Mouse (Mus musculus) inflammation-experienced regulatory T-cells, adult 6 months (primary cell): ENCODE data around the gene Dock10. TPM values are rescaled to one million over a fixed set of nuclear protein-coding genes. Genes with fewer than 3 reads are reported as not detected.
A peak's percentile ranks its signal among the peaks of the same experiment; 100 is the strongest.

ENCODE experiments used
- ATAC-seq: one replicate; pipeline ENCODE4 v1.8.0; 2017
- polyA plus RNA-seq, 3 experiments: library from polyadenylated mRNA; unstranded; fragments of 100-300 nt; shearing (Covaris generic); gene quantifications; one replicate each; pipeline ENCODE4 v1.2.1; 2017

The Dock10 gene
- polyA plus RNA-seq, 3 experiments from 2014 or later: 102 to 143 (median 138) TPM

DNA sequence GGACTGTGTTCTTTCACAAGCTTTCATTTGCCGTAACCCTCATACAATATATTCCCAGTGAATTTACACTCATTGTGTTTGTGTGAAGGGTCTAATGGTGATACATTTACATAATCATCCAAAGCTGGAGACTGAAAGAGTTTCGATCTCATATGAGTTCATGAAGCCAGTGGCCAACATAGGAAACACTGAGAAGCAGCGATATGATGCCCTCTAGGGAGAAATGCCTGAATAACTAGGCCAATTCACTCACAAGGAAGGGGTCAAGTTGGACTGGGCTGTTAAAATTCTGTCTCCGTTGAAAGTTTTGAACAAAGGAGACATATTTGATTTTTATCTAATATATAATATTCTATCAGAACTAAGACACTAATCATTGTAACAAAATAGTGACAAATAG is 30.9 kb downstream of the Dock10 start:
- no peak for ATAC-seq

DNA sequence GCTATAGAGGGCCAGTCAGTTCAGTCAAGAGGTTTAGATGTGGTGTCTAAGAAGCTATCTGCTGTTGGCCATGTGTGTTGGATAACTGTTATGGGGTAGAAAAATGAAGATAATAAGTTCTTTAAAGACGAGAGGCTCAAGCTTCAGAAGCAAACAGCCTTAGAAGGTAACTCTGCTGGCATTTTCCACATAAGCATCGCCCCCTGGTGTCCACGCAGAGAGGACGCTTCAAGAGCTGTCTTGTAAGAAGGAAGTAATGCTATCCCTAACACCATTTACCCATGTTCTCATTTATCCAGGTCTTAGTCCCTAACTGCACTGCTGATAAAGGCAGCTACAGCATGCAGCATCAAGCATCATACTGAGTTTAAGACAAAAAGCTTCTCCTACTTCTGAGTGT is 35.7 kb downstream of the Dock10 start:
- peak; percentile 71 for ATAC-seq

DNA sequence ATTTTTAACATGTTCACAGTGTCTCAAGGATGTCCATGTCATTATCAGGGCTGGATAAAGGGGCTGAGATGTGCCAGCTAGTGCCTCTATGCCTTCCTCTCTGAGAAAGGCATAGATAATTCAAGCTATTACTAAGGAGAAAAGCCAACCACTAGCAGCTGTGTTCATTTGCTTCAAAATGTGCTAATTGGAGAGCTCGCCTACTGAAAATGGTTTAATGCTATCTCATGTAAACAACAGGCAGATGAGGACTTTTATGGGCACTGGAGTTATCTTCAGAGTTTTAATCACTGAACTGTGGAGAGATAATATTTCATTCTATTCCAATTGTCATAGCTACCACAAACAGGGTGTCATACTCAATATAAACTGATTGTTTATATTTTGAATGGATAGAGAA is 36.3 kb downstream of the Dock10 start:
- no peak for ATAC-seq

DNA sequence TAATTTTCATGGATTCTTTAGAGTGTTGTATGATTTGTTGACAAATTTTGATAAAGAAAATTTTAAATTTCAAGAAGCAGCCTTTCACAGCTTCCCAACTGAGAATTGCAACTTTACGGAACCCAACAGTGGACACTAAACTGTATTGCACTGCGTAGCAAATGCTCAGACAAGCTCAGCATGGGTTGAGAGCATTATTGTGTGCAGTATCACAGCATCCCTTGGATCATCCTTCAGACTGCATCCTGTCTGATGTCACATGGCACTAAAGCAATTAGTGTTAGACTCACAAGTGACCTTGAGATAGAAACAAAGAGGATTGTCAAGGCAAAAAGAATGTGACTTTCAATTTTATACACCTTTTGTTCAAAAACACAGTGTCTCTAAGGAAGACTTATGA is 37.1 kb downstream of the Dock10 start:
- ATAC-seq: no peak

DNA sequence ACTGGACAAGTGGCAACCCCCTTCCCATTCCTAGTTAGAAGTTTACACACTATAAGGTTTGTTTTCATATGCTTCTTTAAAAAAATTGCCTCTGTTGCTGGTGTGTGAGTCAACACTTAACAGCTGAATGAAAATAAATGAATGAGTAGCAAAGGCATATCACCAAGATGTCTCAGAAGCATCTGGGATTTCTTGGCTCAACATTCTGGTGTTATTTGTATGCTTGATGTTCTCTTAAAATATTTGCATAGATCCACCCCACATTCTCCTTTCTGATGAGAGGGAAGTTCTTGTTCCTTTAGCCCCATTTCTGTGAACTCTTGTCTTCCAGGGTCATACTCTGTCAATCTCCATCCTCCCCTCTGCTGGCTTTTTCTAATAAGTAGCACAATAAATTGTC is 38.2 kb downstream of the Dock10 start:
- no peak for ATAC-seq

DNA sequence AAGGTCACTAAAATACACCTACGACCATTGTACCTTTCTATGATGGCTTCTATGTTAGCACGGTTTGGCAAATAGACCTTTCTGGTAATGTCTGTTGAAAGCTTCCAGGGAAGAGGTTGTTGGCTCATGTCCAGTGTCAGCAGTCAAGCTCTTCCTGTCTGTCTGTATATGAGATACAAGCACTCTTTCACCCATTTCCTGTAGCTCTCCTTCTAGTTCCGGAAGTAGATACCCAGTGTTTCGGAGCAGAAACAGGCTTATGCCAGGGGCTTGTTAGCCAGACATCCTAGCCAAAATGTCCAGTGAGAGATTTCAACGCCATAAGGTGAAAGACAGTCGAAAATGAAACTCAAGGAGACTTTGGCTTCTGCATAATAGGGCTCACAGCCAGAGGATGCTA is 38.9 kb downstream of the Dock10 start:
- ATAC-seq: peak; percentile 71

DNA sequence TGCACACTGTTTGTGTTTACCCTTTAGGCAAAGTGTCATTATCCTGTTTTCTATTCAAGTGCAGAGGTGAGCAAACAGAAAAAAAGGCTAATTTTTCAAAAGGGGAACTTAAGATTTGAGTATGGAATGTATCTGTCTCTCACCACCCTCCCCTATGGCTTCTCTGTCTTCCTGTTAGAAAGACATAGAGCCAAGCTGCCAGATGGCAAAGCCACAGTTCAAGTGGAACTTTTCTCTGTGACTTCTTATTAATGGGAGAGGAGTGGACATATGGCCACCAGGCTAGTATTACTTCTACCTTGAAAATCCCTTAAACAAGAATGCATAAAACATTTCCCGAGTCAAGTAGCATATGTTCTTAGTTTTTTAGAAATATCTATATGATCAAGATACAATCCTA is 39.7 kb downstream of the Dock10 start:
- no peak for ATAC-seq

DNA sequence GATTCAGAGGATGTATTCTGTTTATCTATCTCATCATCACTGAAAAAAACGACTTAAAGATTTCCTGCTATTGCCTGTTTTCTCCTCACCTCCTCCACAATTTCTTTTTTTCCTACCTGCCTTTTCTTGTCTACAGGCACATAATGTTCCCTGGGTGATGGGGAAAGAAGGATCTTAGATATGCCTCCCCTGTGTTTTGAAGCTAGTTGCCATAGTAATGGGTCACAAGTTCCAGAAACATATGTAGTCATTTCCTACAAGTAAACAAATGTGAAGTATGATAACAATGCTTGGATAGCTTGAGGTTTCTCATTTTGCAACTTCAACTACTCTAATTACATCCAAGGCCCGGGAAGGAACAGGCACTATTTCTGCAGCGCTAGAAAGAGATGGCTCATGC is 42.4 kb downstream of the Dock10 start:
- no peak for ATAC-seq

DNA sequence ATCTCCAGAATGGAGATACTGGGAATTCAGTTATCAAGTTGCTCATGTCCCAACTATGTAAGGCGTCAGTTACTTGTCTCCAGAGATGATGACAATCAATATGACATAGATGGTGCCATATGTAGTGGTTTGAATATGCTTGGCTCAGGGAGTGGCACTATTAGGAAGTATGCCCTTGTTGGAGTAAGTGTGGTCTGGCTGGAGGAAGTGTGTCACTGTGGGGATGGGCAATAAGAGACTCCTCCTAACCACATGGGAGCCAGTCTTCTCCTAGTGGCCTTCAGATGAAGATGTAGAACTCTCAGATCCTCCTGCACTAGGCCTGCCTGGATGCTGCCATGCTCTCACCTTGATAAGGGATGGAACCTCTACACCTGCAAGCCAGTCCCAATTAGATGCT is 44.4 kb downstream of the Dock10 start:
- no peak for ATAC-seq

DNA sequence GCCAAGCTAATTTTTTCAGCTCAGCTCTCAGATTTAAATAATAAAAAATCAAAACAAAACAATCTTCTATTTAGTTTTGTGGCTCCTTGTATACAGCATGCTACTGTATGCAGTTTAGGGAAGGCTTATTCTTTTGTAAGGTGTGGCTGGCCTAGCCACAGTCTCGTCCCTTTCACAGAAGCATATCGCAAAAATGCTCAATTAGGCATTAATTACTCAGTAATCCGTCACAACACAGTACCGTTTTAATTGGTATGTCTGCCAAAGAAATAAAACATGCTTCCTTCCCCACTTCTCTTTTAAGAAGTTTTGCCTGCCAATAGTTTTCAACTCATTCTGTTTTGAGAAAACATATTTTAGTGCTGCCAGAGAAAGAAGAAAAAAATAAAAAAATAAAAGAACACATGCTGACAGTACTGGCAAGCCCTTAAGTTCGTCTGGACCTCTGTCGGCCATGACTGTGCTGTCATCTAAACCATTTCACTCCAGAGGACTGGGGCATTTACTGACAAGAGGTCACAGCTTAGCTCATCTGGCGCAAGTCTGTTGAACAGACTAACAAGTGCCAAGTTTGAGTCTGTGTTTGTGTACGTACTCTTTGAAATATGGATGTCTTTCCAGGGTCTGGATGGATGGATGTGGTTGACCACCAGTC is 47.6 kb downstream of the Dock10 start:
- no peak for ATAC-seq

DNA sequence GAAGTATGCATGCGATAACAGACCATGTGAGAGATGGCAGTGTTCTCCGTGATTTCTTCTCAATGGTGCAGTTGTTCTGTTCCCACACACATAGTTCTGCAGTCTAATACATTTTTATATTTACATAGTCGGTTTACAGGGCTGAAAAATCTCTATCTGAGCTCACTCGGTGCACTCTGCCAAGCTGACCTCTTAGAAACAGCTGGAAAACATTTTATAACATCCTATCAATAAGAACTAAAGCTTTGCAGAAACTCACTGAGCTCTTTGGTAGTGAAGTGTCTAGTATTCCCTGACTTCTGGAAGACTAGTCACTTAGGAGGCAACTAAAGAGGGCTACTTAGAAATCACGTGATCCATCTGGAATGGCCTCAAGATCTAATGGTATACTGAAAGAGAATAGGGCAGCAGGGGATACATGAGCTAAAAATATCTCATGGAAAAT is 48.2 kb downstream of the Dock10 start:
- ATAC-seq: no peak

DNA sequence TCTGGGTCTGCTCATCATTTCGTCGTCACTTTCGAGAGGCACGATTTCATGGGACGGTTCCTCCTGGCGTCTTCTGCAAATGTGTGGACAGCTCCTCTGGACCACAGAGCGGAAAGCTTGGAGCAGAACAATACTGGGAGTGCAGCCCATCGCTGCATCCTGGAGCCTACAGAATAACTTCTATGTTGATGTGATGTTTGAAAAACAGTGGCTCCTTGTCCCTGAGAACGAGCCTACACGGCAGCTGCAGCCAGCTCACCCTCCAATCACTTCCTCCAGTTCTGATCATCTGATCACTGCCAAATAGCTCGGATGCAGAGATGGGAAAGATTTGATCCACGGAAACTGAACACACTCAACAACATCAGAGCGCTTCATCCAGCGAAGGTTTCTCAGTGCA is 49.0 kb downstream of the Dock10 start:
- no peak for ATAC-seq

DNA sequence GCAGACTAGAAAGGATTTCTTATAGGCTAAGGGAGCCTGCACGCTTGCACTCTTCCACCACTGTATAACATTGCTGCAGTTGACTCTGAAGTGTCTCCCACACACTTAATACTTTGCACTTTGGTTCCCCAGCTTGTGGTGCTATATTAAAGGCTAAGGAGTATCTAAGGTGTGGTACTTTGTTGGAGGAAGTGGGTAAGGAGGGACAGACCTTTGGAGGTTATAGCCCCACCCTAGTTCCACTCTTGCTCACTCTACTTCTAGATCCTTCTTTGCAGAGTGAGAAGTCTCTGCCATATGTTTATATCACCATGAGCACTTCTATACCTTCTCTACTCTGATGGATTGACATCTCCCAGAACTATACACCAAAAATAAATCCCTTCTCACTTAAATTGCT is 55.0 kb downstream of the Dock10 start:
- peak; percentile 76 for ATAC-seq

DNA sequence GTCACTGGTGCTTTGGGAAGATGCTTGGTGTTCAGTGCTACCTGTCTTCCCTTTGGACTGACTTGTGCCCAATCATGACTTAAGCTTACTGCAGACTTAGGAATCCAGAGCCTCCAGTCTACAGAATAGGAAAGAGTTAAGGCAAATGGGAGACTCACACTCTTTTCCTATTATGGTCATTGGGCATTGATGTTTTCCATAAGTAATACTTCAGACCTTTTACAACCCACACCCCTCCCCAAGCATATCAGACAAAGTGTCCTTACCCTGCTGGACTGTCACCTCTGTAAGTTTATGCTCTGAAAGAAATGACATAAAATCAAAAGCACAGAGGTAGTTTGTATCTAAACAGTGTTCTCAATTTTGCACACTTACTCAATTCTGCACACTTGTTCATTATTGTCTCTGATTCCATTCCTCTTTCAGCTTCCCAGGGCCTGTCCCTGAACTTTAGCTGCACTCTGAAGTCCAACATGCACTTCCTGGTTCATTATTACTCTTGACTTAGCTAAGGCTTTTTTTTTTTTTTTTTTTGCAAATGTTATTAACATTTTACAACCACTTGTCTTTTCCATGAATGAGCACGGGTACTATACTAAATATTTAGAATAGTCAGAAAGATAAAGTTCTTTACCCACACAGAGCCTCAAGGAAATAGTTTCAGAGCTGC is 82.2 kb downstream of the Dock10 start:
- peak; percentile 27 for ATAC-seq

DNA sequence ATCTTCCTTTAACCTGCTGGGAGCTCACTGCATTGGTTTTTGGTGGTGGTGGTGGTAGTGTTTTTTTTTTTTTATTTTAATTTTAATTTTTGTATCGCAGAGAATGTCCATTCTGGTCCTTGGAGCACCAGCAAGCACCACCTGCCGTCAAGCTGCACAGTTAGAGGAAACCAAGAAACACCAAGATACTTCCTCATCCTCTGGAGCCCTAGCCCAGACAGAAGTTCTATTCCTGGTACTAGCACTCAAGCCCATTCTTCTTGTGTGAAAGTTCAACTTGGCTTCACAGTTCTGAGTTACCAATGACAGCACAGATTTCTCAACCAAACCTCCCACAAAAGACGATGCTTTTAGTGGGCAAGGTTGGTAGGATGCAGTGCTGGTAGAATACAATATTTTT is 86.6 kb downstream of the Dock10 start:
- ATAC-seq: no peak

DNA sequence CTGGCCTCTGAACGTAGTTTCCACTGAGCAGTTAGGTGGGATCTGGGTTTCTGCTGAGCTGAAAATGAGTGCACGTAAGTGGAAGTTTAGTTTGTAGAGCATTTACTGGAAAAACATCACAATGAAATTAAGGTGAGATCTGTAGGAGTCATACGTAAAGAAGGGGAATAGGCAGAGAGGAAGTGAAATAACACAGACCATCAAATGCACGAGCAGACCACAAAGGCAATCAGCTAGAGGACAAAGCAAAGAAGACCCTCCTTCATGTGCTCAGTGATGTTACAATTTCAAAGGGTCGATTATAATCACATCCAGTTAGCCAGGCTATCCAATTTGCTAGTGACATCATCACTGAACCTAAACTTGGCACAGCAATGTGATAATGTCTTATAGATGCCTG is 87.3 kb downstream of the Dock10 start:
- ATAC-seq: peak; percentile 22

DNA sequence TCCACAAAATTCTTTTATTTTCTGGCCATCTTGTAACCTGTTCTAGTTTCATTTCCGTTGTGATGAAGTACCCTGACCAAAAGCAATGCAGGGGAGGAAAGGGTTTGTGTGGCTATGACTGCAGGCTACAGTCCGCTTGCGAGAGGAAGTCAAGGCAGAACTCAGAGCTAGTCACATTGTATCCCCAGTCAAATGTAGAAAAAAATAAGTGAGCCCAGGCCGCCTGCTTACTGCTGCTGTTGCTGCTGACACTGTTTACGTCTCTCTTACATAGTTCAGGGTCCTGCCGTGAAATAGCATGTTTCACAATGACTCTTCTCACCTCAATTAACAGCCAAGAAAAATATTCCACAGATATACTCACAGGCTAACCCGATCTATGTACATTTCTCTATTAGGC is 87.9 kb downstream of the Dock10 start:
- peak; percentile 71 for ATAC-seq

DNA sequence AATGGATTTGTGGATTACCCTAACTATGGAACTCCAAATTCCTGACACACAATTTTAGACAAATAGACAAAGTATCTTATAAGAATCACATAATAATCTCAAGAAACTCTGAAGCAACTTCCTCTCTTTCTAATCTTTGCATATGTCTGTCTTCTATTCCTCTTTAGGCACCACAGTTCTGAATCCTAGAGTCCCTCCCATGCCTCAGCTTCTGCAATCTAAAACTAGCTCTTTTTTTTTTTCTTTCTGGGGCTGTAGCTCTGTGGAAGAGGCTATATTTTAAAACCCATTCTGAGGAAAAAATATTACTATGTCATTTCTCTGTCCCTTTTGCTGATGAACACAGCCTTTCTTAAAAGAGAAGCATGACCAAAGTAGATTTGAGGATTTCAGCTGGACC is 92.6 kb downstream of the Dock10 start:
- ATAC-seq: no peak

DNA sequence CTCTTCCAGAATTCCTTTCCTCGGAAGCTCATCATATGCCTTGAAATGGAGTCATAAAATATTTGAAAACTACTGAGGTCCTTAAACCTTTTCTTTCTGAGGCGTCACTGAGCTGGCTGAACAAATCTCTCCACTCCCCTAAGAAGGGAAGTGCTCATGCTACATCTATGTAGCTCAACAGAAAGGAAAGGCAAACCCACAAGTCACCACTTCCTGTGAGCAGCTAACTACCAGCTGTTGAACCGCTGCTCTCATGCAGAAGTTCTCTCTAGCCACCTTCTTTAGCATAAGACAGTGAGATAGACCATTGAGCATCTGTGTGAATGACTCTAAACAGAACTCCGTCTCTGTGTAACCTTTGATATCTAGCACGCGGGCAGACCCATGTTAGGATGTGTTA is 93.2 kb downstream of the Dock10 start:
- ATAC-seq: peak; percentile 93

DNA sequence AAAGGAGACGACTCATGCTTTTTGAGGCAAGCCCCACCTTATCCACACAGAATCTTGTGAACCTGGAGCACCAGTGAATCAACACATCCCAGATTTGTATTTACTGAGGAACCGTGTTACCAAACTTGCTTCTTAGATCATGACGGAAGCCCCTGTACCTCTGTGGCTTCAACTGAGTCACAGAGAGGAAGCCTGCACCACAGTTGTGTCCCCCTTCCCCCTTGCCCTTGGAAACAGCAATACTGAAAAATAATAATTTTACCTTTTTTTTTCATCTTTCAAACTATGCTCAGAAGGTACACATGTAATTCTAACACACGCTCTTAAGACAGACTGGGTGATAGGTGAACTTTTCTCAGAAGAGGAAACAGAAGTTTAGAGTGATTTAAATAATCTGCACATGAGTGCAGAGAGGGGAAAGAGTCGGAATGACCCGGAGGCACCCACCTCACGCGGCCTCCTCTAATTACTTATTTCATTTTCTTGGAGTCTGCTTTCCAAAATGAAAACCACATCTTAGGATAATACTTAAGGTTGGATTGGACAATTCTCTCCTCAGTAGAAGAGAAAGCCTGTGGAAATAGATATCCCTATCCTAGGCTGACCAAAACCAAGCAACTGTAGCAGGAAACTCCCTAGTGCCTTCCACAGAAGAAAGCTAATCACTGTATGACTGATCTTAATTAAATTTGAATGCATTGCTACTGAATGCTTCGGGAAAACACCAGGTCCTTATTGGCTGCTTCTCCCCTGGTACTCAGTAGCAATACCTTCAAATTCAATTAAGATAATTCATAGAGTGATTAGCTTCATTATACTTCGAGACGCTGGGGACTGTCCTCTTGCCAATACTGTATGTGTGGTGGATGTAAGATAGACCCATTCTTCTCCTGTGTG is 96.6 kb downstream of the Dock10 start:
- ATAC-seq: peak; percentile 26

DNA sequence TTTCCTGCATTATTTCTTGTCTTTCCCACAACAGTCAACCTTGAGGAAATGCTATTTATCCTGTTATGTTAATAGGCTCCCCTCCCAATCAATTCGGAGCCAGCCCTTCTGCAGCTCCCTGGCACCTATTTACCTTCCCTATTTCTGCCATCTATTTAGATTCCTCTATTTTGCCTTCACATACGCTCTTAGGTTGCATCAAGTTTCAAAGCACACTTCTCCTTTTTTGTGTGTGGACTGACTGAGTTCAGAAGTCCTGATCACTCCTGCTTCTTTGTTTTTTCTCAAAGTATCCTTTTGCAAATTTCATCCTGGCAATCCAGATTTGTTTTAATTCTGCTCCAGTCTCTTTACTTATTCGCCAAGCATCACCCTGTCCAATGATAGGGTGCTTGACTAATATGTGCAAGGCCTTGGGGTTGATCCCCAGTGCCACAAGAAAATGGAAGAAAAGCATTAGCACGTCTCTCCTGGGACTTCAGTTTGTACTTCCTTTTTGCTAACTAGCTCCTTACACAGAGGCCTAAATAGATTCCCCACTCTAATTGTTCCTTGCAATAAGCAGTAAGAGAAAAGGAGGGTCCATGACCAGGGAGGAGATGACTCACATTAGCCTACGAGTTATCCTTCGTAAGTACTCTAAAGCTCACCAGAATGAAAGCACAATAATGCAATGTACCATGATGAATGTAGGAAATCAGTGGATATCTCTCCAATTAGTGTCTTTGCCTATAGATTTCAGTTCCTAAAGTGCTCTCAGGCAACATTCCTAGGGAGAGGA is 98.7 kb downstream of the Dock10 start:
- no peak for ATAC-seq

DNA sequence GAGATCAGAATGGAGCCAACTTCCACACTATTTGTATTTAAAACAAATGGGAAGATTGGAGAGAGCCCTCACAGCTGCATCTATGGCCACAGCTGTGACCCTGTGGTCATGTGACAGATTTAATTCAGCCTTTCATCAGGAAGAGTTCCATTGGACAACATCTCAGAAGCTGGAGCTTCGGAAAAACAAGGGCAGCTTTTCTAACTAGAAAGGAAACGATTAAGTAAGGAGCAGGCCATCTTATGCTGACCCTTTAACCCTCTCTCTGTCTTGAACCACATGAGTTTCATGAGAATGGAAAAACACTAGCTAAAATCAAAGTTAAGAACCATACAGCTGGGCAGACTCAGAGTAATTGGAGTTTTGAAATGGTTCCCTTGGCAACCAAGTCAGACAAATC is 101.9 kb downstream of the Dock10 start:
- no peak for ATAC-seq

DNA sequence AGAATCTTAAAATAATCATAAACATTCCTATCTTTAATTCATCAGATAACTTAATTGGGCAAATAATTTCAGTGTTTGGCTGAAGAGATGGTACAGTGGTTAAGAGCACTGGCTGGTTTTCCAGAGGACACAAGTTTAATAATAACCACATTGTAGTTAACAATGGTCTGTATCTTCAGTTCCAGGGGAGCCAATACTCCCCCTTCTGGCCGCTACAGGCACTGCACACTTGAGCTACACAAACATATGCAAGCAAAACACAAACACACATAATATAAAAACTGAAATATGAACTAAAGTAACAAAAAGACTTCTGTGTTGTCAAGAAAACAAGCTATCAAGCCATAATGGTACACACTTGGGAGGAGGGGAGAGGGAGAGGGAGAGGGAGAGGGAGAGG is 102.5 kb downstream of the Dock10 start:
- ATAC-seq: no peak
